Mouse (Mus musculus) B cell, adult 2 months (primary cell): ENCODE measurements around the gene Yju2.

Source experiments
- DNase-seq, 2 experiments: peaks; one replicate each; pipeline ENCODE4 v3.0.0; 2022

Gene Yju2

GRCm38 (mm10) chr17:56008356-56009087 lies 49.6 kb downstream of the Yju2 start:
- peak; percentile 85 to 87 for DNase-seq

GRCm38 (mm10) chr17:56009088-56009961 lies 50.4 kb downstream of the Yju2 start:
- DNase-seq, result peak; percentile 87 to 89

- no peak for DNase-seq
Observed at GRCm38 (mm10) chr17:56009962-56010240, 51.0 kb downstream of the Yju2 start.

GRCm38 (mm10) chr17:56010255-56010654 lies 51.4 kb downstream of the Yju2 start:
- DNase-seq, result no peak

GRCm38 (mm10) chr17:56010681-56011080 lies 51.8 kb downstream of the Yju2 start:
- peak; percentile 88 to 90 for DNase-seq

GRCm38 (mm10) chr17:56011441-56011840 lies 52.5 kb downstream of the Yju2 start:
- no peak for DNase-seq

- DNase-seq, result no peak
Observed at GRCm38 (mm10) chr17:56015293-56015692, 56.4 kb downstream of the Yju2 start.

- DNase-seq, result no peak
Observed at GRCm38 (mm10) chr17:56016382-56016781, 57.5 kb downstream of the Yju2 start.

GRCm38 (mm10) chr17:56016793-56017785 lies 58.2 kb downstream of the Yju2 start:
- no peak for DNase-seq

- no peak for DNase-seq
Observed at GRCm38 (mm10) chr17:56017848-56018247, 58.9 kb downstream of the Yju2 start.
